Mouse (Mus musculus) urinary bladder, postnatal 10 days (tissue): ENCODE measurements at regions not wholly inside any gene's neighbourhood (a gene's known extent, or its start where the extent isn't known, plus 50 kb on each side); places are given as distances from the start of the nearest gene placed in this dataset.
A peak's percentile ranks its signal among the peaks of the same experiment; 100 is the strongest.

Experiments used
- DNase-seq: peaks from one replicate; pipeline ENCODE4 v3.0.0; 2022; ENCODE audit warnings: low spot score

DNA sequence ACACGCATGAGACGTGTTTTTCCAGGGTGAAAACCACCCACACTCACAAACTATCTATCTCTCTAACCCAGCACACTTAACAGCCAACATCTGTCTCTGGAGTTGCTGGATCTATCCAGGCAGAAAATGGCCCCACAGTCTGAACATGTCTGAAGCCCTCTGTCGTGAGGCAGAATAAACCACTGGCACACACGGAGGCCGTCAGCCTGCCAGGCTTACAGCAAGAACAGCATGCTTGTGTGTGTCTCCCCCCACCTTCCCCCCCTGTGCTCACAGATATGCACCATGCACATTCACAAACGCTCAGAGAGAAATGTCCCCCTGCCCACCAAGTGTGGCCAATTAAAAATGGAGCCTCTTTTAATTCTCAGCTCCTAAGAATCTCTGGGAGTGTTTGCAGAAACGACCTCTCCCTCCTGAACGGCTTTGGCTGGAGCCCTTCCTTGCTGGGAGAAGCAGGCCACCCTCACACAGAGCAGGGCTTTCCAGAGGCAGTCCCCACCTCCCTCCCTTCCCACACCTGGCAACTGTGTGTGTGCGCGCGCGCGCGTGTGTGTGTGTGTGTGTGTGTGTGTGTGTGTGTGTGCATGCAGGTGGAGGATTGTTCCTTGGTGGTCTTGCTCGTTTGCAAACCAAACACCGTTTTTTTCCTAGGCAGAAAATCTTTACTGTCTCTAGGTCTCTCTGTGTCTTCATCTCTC lies 88.7 kb downstream of the Edn3 start:
- no peak for DNase-seq

DNA sequence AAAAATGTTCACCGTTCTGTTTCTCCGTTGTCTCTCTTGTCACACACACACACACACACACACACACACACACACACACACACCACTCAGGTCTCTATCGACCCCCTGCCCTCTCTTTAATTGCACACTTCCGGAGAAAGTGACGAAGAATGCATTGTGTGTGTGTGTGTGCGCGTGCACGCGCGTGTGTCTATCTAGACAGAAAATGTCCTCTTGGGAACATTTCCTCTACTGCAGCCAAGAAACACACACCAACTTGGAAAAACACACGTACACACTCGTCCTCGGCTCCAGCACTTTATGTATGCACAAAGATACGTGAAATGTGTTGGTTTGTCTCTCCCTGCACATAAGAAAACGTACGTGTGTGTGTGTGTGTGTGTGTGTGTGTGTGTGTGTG lies 90.4 kb downstream of the Edn3 start:
- DNase-seq: no peak

DNA sequence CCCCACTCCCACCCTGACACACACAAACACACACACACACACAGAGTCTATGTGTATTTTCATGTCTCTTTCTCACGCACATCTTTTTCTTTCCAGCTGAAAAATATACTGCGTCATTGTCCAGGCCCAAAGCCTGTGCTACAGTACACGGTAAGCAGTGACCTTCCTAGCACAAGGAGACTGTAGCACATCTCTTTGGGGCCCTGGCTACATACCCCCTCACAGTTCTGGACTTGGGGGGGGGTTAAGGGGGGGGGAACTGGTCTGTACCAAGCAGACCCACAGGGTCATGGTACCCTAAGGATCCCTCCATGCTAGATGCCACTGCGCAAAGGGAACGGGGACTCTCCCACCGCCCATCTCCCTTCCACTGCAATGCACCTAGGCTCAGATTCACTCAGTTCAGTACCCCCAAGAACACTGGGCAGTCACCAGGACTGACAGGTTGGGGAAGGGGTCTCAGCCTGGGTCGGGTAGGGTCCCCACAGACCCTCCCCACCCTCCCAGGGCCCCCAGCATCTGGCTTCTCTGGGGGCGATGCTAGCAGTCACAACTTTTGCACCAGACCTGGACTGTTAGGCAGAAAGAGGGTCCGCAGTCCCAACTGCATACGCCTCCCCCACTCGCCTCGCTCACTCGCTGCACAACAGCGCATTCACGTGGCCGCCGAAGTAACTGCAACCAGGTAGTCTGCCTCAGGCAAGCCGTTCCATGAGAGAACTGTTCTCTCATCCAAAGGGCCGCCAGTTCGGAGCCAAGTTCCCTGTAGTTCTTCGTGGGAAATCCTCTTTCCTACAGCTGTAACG lies 91.3 kb downstream of the Edn3 start:
- peak; percentile 39 for DNase-seq

DNA sequence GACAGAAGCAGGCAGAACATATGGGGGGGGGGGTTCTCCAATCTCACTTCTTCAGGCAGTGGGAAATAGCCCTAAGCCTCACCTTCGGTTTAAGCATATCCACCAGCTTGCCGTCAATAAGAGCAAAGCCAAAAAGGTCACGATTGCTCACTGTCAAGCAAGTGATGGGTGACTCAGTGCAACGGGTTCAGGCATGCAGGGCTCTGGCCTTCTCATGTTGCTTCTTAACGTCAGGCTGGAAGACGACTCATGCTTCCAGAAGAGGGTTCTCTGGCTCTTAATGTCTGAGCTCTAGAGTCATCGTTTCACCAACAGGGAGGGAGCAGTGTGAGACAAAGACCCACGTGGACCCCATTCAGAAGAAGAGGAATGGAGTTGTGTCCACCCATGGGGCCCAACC lies 93.4 kb downstream of the Edn3 start:
- DNase-seq: no peak

DNA sequence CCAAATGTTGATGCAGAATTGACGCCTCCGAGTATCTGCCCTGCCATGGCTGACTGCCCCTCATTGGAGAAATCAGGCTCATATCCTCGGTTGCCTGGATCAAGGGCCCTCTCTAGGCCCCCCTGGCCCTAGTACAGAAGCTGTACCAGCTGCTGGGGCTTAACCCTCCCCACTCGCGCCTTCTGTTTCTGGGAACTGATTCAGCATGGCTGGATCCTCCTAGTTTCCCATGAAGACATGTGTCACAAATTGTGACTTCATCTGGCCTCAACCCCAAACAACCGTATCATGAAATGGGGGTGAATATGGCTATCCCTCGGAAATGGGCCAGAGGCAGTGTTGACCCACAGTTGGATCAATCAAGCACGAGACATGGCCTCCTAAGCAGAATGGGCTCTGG lies 95.1 kb downstream of the Edn3 start:
- no peak for DNase-seq

DNA sequence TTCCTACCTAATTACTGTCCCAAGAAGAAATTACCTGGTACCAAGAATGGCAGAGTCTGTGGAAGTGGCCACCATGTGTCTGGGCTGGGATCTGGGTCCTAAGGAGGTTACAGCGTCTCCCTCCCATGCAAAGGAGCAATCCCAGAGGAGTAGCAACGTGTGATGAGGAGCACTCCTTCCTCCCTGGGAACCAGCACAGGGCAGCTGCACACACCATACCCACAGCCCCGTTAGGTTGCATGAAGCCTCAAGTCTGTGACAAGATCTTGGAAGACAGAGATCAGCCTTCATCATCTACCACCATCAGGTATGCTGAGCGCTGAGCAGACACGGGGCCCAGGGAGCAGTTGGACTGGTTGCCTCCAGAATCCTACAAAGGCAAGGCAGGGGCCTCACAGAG lies 95.7 kb downstream of the Edn3 start:
- no peak for DNase-seq

DNA sequence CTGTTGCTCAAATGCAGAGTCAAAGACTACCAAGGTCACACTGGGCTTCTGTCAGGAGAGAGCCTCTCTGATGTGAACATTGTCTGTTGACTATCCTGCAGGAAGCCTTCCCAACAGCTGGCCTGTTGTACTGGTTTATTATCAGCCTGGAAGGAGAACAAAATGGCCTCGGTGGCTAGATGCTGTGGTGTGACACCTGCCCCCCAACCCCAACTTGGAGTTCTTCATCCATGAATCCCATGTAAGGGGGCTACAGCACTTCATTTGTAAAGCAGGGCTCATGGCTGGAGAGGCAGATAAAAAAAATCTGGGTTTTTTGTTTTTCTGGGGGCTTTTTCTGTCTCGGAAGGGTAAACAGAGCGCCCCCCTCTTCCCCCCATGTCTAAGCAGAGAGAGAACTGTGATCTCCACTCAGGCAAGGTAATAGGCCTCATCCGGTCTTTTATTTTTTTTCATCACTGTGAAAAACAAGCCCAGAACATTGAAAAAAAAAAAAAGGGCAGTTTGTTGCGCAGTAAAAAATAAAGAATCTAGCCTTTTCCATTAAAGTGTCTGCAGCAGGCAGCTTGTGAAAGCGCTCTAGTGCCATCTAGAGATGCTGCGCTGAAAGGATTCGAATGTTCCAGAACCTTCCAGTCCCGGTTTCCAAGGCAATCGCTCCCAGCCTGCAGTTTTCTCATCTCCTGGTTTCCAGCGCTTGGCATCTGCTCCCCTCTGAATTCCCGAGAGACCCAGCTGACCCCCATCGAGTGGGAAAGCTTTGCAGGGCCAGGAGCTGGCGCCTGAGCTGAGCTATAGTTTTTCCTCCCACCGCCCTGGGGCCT lies 97.8 kb downstream of the Edn3 start:
- no peak for DNase-seq

DNA sequence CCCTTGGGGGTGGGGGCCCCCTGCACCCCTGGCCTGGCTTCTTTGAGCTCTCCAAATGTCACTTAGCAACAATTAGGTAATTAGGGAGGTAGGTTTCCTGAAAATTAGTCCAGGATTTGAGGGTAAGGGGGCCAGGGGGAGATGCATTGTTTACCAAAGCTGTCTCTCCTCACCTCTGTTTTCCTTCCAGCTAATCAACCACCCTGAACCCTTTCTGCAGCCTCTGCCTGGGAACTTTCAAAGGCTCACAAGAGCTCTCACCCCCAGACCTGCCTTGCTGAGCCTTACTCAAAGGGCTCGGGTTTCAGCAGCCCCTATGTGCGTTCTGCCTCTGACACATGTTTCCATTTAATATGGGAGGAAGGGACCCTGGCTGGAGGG lies 98.4 kb downstream of the Edn3 start:
- DNase-seq: no peak

DNA sequence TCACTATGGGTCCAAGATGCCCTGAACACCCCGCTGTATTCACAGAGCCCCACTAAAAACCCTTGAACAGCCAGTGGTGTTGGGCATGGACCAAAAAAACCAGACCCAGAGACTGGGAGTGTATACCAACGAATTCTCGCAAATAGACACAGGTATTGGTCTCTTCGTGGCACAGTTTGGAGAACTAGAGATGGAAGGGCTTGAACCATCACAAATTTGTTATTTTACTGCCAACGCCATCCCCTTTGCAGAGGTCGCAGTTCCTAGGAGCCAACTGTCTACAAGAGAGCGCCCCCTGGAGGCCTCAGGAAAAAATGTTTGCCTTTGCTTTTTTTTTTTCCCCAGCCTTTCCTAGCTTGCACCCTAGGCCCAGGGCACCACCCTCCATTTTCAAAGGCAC lies 99.1 kb downstream of the Edn3 start:
- DNase-seq: no peak

DNA sequence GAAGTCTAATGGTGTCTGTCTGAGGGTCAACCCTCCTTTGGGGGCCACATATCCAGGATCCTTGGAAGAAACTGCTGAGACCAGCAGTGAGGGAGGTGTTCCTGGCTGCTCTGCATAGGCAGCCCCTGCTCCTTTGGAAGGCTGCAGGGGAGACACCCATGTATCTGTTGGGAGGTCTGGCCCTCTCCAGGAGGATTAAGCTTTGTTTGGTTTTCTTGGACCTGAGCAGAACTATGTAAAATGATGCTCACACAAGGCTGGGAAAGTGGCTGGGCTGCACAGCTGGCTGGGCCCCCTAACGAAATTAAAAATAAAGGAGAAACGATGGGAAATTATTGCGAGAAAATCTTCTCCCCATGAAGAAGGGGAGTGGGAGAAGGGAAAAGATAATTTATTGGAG lies 104.2 kb downstream of the Edn3 start:
- DNase-seq: no peak

DNA sequence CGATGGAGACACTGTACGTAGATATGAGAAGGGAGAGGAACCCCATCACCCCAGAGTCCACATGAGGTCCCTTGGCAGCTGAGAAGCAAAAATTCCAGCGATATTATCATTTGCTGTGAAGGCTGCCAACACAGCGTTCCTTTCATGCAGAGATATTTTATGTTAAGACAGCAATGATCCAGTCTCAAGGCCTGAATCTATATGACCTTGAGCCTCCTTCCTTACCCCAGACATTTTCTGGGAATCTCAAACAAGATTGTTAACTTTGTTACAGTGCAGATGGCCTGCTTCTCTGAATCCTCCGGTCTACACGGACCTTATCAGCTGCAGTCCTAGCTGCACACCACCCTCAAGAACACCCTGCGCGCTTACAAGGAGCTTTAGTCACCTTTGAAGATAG lies 106.1 kb downstream of the Edn3 start:
- DNase-seq: no peak

DNA sequence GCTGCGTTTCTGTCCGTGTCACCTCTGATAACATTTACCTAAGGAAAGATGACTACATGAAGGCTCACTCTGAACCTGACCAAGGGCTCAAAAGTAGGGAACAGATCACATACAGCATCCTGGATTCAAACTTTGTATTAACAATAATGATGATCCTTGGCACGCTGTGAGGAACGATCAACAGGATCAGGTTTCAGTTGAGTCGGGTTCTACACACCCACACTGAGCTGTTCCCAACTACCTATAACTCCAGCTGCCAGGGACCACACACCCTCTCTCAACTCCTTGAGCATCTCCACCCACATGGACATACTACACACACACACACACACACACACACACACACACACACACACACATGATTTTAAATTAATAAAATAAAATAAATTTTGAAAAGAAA lies 107.0 kb downstream of the Edn3 start:
- DNase-seq: no peak

DNA sequence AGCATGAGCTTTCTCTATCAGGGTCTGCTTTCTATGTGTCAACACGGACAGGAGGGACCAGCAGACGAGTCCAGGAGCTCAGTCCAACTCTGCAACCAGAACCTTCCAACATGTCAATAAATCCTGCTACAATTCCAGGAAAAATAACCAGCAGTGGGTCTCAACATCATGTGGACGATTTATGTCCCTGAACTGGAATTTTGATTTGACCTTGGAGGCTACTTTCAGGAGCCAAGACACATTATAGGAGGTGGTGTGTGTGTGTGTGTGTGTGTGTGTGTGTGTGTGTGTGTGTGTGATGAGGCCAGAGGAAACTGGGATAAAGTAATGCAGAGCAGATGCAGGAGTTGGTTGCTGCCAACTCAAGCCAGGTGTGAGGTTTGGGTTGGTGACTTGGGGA lies 107.8 kb downstream of the Edn3 start:
- no peak for DNase-seq

DNA sequence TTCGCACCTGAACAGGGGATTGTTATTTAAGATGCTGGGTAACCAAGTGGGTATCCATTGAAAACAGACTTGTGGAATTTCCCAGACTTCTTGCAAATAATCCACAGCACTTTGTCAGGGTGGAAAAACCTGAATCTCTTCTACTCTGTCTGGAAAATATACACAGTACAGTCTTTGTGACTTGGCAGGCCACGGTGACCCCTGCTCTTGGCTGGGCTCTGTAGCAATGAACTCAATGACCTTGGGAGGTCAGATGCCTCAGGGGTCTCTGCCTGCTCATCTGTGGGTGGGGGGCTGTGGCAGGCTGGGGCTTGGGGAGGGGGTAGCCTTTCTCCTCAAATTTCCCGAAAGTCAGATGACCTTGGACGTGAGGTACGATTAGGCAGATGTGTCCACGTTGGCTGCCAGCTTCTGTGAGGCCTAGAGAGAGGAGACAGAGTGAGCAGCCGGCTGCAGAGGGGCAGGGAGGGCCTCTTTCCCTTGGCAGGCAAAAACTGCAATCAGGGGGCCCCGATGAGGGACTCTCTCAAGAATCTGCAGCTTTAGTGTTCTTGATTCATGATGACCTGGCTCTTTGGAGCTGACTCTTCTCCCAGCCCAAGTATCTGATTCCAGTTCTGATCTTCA lies 108.4 kb downstream of the Edn3 start:
- DNase-seq: no peak

DNA sequence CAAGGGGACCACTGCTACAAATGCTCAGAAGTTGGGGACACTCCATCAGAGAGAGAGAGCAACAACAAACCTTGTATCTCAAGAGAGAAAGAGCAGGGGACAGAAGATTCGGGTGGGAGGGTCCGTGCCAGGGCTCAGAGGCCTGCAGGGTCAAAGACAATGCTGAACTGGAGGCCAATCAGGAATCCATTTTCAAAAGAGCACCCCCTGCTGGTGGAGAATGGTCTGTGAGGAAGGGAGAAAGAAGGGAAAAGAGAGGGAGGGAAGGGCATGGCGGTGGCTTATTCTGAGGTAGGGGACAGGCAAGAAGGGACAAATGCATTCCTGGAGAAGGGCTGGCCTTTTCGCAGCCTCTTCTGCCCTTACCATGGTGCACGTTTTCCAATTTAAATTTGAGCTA lies 109.9 kb downstream of the Edn3 start:
- DNase-seq: no peak

DNA sequence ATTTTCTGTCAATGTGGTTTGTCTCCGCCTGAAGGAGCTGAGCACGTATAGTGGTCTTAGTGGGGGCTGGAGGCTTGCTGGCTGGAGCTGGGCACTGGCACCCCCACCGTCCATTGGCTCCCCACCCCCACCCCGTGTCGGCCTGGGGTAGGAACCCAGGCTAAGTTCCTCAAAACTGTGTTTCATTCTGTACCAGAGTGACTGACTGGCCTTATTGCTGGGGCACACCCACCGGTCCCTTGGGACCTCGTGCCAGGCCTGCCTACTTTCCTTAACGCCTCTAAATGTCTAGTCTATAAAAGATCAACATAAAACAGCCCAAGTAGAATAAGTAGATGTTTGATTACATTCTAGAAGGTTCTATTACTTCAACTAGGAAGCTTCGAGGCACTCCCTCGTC lies 110.8 kb downstream of the Edn3 start:
- no peak for DNase-seq

DNA sequence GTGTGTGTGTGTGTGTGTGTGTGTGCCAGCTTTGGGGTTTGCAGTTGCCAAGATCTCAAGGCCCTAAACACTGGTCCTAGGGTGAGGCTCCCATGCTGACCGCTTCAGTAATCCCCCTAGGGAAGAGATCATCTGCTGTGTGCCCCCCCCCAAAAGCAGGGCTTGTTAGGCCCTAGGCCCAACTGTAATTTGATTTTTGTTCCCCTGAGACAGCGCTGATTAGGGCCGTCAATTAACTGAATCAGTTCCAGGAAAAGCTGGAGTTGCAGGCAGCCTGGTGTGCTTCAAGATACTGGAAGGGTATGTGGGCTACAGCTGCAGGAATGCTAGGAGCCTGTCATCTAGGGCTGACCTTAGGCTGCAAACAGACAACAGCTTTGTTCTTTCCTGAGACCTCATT lies 111.4 kb downstream of the Edn3 start:
- no peak for DNase-seq

DNA sequence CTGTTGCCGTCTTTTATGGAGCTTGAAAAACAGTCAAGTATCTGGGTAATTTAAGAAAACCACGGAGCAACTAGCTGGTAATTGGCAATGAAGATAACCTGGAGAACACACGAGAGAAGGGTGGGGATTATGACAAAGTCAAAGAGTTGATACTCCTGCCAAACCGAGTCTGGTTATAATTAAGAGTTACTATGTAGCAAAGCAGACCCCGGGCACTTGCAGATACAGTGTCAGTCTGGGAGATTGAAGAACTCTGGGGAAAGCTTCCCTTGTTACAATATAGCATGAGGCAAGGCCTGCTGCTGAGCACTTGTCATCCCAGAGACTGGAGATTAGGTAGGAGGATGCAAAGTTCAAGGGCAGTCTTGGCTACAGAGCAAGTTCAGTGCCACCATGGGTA lies 116.5 kb downstream of the Edn3 start:
- DNase-seq: no peak

DNA sequence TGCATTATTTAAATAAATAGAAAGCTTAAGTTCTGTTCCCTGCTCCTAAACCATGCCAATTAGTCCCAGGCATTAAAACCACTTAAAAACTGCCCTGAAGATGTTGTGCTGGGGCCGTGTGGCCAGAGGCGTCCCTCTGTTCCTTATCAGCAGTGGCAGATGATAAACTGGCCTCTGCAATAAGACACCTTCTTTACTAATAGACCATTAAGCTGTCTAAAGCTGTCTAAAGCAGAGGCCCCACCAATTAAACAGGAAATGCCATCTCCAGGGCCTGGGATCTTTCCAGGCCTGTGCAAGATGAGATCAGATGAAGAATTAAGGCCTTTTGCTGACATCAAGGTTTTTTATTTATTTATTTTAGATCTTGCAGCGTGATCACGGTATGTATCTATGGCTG lies 118.6 kb downstream of the Edn3 start:
- no peak for DNase-seq

DNA sequence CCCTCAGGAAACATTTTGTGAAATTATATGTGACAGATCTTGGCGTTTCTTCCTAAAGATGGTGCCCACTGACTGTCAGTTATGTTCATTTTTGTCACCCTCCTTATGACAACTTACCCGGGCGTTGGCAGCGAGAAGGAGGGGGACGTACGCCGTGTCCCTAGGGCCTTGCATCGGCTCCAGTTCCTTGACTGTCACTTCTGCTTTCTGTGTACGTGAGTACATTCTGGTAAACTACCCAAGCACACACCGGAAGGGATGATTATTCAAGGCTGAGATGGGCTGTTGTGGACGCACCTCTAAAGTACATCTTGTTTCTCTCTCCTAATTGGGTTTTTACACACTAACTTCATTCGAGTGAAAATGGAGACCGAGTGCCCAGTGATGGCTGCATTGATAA lies 120.2 kb downstream of the Edn3 start:
- DNase-seq: no peak

DNA sequence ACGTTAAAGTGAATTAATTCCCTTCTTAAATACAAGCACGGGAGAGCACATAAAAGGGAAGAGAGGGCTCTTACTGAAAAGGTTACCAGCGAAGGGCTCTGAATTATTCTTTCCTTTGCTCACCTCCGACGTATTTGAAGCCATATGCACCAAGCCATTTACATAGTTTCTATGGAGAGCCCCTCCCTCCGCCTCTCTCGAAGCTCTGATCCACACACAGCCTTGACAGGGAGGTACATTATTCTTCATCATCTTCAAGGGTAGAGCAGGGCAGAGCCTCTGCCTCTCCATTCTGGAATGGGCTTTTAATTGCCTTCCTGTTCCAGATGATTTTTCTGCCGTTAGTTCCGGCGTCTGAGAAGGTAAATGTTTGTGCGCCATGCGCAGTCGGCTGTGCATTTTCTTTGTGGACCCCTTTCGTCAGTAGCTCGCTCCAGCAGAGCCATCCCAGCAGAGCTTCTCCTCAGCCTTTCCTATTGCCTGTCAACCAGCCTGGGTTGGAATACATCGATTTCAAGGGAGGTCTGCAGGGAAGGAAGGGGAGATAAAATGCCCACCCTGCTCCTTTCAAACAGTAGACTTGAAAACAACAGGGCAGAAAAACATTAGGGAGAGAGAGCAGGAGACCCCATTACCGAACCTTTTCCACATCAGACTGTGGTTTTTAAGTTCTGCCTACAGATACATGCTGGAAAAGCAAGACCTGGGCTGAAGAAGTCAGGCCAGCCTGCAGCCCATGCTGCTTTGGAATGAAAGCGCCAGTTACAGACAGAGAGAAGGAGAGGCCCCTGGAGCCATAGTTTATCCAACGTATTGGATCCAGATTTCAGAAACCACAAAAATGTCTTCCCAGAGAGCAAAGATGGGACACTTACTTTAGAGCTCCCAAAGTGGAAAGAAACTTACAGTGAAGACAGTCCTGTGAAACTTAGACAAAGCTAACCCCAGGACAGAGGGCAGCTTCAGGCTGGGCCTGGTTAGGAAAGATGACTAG lies 124.1 kb downstream of the Edn3 start:
- no peak for DNase-seq
